Mouse (Mus musculus) heart, postnatal 0 days (tissue): Measurements from ENCODE around the gene Ctnnd1. TPM values are rescaled to one million over a fixed set of nuclear protein-coding genes. Genes with fewer than 3 reads are reported as not detected.

ENCODE experiments used
- ATAC-seq: fragments of 200-750 bp; cut with Nextera tagmentation; 2 replicates; pipeline ENCODE4 v1.8.0; 2017; ENCODE audit warnings: low read depth, moderate number of reproducible peaks, moderate library complexity; ENCODE audit not compliant: insufficient read depth
- DNase-seq: peaks from one replicate; pipeline ENCODE4 v3.0.0-alpha.2; 2016; ENCODE audit warnings: low spot score
- H3K27ac ChIP-seq: fragments of 300-500 bp; sonication (generic); 2 replicates; pipeline ENCODE4 v1.5.1; 2014; ENCODE audit warnings: low read depth, mild to moderate bottlenecking
- H3K27me3 ChIP-seq: fragments of 300-500 bp; sonication (generic); 2 replicates; pipeline ENCODE4 v1.6.1; 2014; ENCODE audit warnings: low read length, mixed read lengths; ENCODE audit not compliant: control insufficient read depth, insufficient read depth
- H3K36me3 ChIP-seq: fragments of 300-500 bp; sonication (generic); replicated peaks from 2 replicates; pipeline ENCODE4 v1.6.1; 2014; ENCODE audit warnings: low read length, mixed read lengths; ENCODE audit not compliant: control insufficient read depth, insufficient read depth
- H3K4me1 ChIP-seq: fragments of 300-500 bp; sonication (generic); 2 replicates; pipeline ENCODE4 v1.6.1; 2014; ENCODE audit warnings: antibody characterized with exemption; ENCODE audit not compliant: control insufficient read depth, insufficient read depth
- H3K4me2 ChIP-seq: fragments of 300-500 bp; sonication (generic); 2 replicates; pipeline ENCODE4 v1.6.1; 2014; ENCODE audit warnings: low read depth, mild to moderate bottlenecking, low read length, moderate library complexity
- H3K4me3 ChIP-seq: fragments of 300-500 bp; sonication (generic); 2 replicates; pipeline ENCODE4 v1.5.1; 2014; ENCODE audit warnings: low read depth, low read length
- H3K9ac ChIP-seq: fragments of 300-500 bp; sonication (generic); replicated peaks from 2 replicates; pipeline ENCODE4 v1.6.1; 2014; ENCODE audit warnings: low read depth, low read length, mixed read lengths
- H3K9me3 ChIP-seq: fragments of 300-500 bp; sonication (generic); replicated peaks from 2 replicates; pipeline ENCODE4 v1.6.1; 2016; ENCODE audit warnings: low read length; ENCODE audit not compliant: control insufficient read depth
- CTCF ChIP-seq: IDR thresholded peaks from 2 replicates; pipeline ENCODE4 v1.5.1; 2016; ENCODE audit warnings: antibody characterized with exemption, control low read depth, low read depth
- EP300 ChIP-seq: IDR thresholded peaks from 2 replicates; pipeline ENCODE4 v1.6.1; 2016; ENCODE audit warnings: antibody characterized with exemption, low read depth
- WGBS: fragments of 180-500 bp; shearing (Covaris S2); extraction: QIAGEN DNeasy Blood & Tissue Kit; methylation state at CpG from one replicate; pipeline ENCODE4 v1.1.7; 2014; 5-methylcytosine and 5-hydroxymethylcytosine counted together
- polyA plus RNA-seq: library from polyadenylated mRNA; unstranded; fragments of >200 nt; fragmentation: Nextera tagmentation; extraction: Ambion mirVana; gene quantifications from 2 replicates; pipeline ENCODE4 v1.2.1, GENCODE M21; 2015
- total RNA-seq: library from RNA; depleted of rRNA; stranded (reverse); fragments of >200 nt; gene quantifications from 2 replicates; pipeline ENCODE4 v1.2.3, GENCODE M21; 2014; ENCODE audit warnings: low replicate concordance

The Ctnnd1 gene
- total and polyA plus RNA-seq, 2 experiments from 2014 or later: 29.8 to 121 TPM

DNA sequence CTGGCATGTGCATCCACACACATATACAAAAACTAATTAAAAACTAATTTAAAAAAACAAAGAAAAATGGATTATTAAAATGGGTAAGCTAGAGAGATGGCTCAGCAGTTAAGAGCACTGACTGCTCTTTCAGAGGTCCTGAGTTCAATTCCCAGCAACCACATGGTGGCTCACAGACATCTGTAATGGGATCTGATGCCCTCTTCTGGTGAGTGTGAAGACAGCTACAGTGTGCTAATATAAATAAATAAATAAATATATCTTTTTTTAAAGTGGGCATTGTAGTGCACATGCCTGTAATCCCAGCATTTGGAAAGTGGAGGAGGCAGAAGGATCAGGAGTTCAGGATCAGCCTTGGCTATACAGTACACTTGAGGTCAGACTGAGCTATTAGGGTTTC is 2.8 kb upstream of the Ctnnd1 start:
- Histone ChIP-seq H3K27ac (no peak overlapping the region), H3K4me3 (no peak overlapping the region), H3K27me3 (no peaks in the 10 kb centered on the region), H3K36me3 (no peaks in the 10 kb centered on the region), H3K9ac (no peak overlapping the region), H3K4me1 (no peaks in the 10 kb centered on the region), H3K4me2 (no peak overlapping the region), H3K9me3 (no peaks in the 10 kb centered on the region)
- TF ChIP-seq EP300: no peak
- peak; percentile 24; the same call in 1 of the 2 replicates for TF ChIP-seq CTCF
- no peak for DNase-seq
- no peak for ATAC-seq

DNA sequence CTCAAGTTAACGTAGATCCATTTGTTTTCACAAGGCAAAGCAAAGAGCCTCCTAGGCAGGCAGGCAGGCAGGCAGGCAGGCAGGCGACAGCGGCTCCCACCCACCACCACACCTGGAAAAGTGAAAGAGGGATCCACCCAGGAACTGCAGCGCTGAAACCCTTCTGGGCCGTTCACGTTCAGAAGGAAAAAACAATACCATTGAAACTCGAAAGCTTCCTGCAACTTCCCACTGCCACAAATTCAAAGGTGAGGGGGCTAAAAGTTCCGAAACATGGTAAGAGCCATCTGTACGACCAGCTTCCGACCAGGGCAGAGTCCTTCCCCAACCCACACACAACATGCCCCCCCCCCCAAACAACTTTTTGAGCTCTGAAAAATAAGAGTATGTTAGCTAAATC is 891 bp downstream of the Ctnnd1 start:
- TF ChIP-seq CTCF (no peak), EP300 (no peak)
- peaks cover 24% of the 10 kb centered on the region for H3K4me1 ChIP-seq
- no peaks in the 10 kb centered on the region for H3K27me3 ChIP-seq
- ATAC-seq: no peak
- peak overlapping the region; percentile 72 for H3K4me3 ChIP-seq
- under 1% methylated on average over 10 of the region's 10 CpGs for WGBS
- no peaks in the 10 kb centered on the region for H3K36me3 ChIP-seq
- peak overlapping the region; percentile 92 for H3K9ac ChIP-seq
- no peaks in the 10 kb centered on the region for H3K9me3 ChIP-seq
- peak overlapping the region; percentile 99 for H3K27ac ChIP-seq
- H3K4me2 ChIP-seq: peak overlapping the region; percentile 72
- no peak for DNase-seq

- peaks cover 37% of the 10 kb centered on the region for H3K4me1 ChIP-seq
- peak overlapping the region; percentile 92 for H3K9ac ChIP-seq
- no peaks in the 10 kb centered on the region for H3K27me3 ChIP-seq
- H3K27ac ChIP-seq: peak overlapping the region; percentile 99
- WGBS: 8% methylated on average over 6 of the region's 6 CpGs
- no peaks in the 10 kb centered on the region for H3K36me3 ChIP-seq
- no peak for ATAC-seq
- no peaks in the 10 kb centered on the region for H3K9me3 ChIP-seq
- TF ChIP-seq EP300: no peak
- no peak for TF ChIP-seq CTCF
- peak; percentile 80 for DNase-seq
- H3K4me2 ChIP-seq: peak overlapping the region; percentile 72
- H3K4me3 ChIP-seq: peak overlapping the region; percentile 72
These were observed 2.2 kb downstream of the Ctnnd1 start for GRCm38 (mm10) chr2:84648369-84648768.

DNA sequence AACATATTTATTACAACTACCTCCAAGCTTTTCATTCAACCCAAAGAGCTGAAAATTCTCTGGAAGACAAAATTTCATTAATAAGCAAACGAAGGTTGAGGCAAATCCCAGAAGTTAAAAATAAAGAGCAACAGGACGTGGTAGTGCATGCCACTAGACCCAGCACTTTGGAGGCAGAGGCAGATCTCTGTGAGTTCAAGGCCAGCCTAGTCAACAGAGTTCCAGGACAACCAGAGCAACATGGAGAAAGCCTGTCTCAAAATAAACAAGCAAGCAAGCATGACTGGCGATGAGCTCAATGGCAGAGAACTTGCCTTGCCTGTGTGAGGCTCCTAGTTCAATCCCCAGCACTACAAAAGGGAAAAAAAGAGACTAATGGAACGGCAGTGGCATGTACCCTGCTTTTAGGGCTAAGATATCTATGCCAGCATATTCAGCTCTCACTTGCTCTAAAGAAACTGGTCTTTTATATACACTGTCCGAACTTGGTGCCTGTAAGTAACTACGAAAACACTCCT is 3.5 kb downstream of the Ctnnd1 start:
- H3K4me3 ChIP-seq: peak overlapping the region; percentile 72
- H3K36me3 ChIP-seq: no peaks in the 10 kb centered on the region
- no peak overlapping the region for H3K9ac ChIP-seq
- 73% methylated on average over 6 of the region's 6 CpGs for WGBS
- peaks cover 48% of the 10 kb centered on the region for H3K4me1 ChIP-seq
- DNase-seq (no peak), ATAC-seq (no peak)
- peak overlapping the region; percentile 72 for H3K4me2 ChIP-seq
- H3K27me3 ChIP-seq: no peaks in the 10 kb centered on the region
- no peaks in the 10 kb centered on the region for H3K9me3 ChIP-seq
- H3K27ac ChIP-seq: peak overlapping the region; percentile 38; the same call in 1 of the 2 replicates
- TF ChIP-seq CTCF: no peak
- TF ChIP-seq EP300: no peak

GRCm38 (mm10) chr2:84646138-84646537 is 4.4 kb downstream of the Ctnnd1 start:
- ATAC-seq (no peak), DNase-seq (no peak)
- no peak overlapping the region for H3K9ac ChIP-seq
- no peak overlapping the region for H3K4me3 ChIP-seq
- 4% methylated on average over 1 of the region's 1 CpGs for WGBS
- H3K4me2 ChIP-seq: peak overlapping the region; percentile 72; the same call in 1 of the 2 replicates
- H3K27ac ChIP-seq: peak overlapping the region; percentile 39; the same call in 1 of the 2 replicates
- no peaks in the 10 kb centered on the region for H3K36me3 ChIP-seq
- H3K9me3 ChIP-seq: no peaks in the 10 kb centered on the region
- peaks cover 56% of the 10 kb centered on the region for H3K4me1 ChIP-seq
- TF ChIP-seq EP300 (no peak), CTCF (no peak)
- no peaks in the 10 kb centered on the region for H3K27me3 ChIP-seq

DNA sequence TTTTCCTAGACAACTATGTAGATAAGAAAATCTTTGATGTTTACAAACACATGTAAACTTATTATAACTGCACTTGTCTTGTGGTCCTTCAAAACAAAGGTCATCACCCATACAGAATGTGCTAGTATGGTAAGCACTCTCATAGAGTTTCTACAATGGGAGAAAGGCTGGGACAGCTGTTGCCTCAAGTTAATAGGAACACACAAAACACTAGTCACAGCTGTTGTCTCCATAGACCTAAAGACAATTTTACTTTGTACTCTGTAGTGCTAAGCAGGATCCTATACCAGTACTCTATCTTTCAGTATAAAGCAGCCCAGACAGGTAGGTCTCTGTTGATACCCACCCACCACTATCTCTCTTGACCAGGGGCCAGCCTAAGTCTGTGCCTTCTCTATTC is 9.7 kb downstream of the Ctnnd1 start:
- Histone ChIP-seq H3K4me1 (peaks cover 81% of the 10 kb centered on the region), H3K4me2 (no peak overlapping the region), H3K9ac (no peak overlapping the region), H3K9me3 (no peaks in the 10 kb centered on the region), H3K4me3 (no peak overlapping the region), H3K27ac (peak overlapping the region; percentile 41; the same call in 1 of the 2 replicates), H3K27me3 (no peaks in the 10 kb centered on the region), H3K36me3 (0 out of 2 replicates have a peak, but pooled peaks cover 4% of the 10 kb centered on the region)
- no peak for DNase-seq
- TF ChIP-seq EP300 (no peak), CTCF (no peak)
- no peak for ATAC-seq
